Mouse (Mus musculus): Measurements from ENCODE around the gene Proz. TPM values are rescaled to one million over a fixed set of nuclear protein-coding genes. Genes with fewer than 3 reads are reported as not detected.

The Proz gene
- under 1 TPM in 1 of 2 experiments, not detected in 1; 0.15 TPM for polyA plus RNA-seq (2012; fragmentation: generic; extraction: Trizol)

GRCm38 (mm10) chr8:13060441-13061150 is at the start of gene Proz:
Proz (plus strand) TSS chr8:13060914.

GRCm38 (mm10) chr8:13025487-13026224 is 35.1 kb upstream of the Proz start, which contains the start of gene F7:
F7 (plus strand) TSS chr8:13026034.

GRCm38 (mm10) chr8:13037015-13037414 is 23.7 kb upstream of the Proz start, which contains the start of gene F10:
F10 (plus strand) TSS chr8:13037308.

GRCm38 (mm10) chr8:13105087-13105881 is 44.6 kb downstream of the Proz start, which contains the start of the genes Pcid2 and Cul4a:
Pcid2 (minus strand) TSS chr8:13105459.
Cul4a (plus strand) TSS chr8:13105621.

Other genes starting within 250 kb of the Proz start
- gene Mcf2l, start 187.1 kb upstream of the Proz start, polyA plus RNA-seq (2012; fragmentation: generic; extraction: Trizol) = 1 to 10 TPM in 1 of 2 experiments, under 1 TPM in 1; 0.88 to 1.8 TPM
- not detected for gene F7, start 34.9 kb upstream of the Proz start, polyA plus RNA-seq (2012; fragmentation: generic; extraction: Trizol)
- not detected for gene F10, start 23.6 kb upstream of the Proz start, polyA plus RNA-seq (2012; fragmentation: generic; extraction: Trizol)
- 10 to 100 TPM; 11.4 to 17.6 TPM for gene Pcid2, start 44.5 kb downstream of the Proz start, polyA plus RNA-seq (2012; fragmentation: generic; extraction: Trizol)
- gene Cul4a, start 44.7 kb downstream of the Proz start, polyA plus RNA-seq (2012; fragmentation: generic; extraction: Trizol) = 10 to 100 TPM in 1 of 2 experiments, 1 to 10 TPM in 1; 4.3 to 41.0 TPM
- 100 to 1,000 TPM; 110 to 360 TPM for gene Lamp1, start 98.2 kb downstream of the Proz start, polyA plus RNA-seq (2012; fragmentation: generic; extraction: Trizol)
- gene Grtp1, start 139.7 kb downstream of the Proz start, polyA plus RNA-seq (2012; fragmentation: generic; extraction: Trizol) = 1 to 10 TPM in 1 of 2 experiments, under 1 TPM in 1; 0.89 to 1.3 TPM
- gene Adprhl1, start 193.2 kb downstream of the Proz start, polyA plus RNA-seq (2012; fragmentation: generic; extraction: Trizol) = not detected
- gene Dcun1d2, start 227.2 kb downstream of the Proz start, polyA plus RNA-seq (2012; fragmentation: generic; extraction: Trizol) = 1 to 10 TPM; 1.2 to 9.1 TPM
- 10 to 100 TPM in 1 of 2 experiments, 1 to 10 TPM in 1; 3.9 to 25.0 TPM for gene Tmco3, start 227.3 kb downstream of the Proz start, polyA plus RNA-seq (2012; fragmentation: generic; extraction: Trizol)

All from C3H10T1/2 (cell line).